Mouse (Mus musculus): Measurements from ENCODE around the gene Jam3.

- TF ChIP-seq EP300 (IDR thresholded peaks at IDR 0.05; ENCODE audit: low read depth): no peak
- no peak for TF ChIP-seq CTCF (IDR thresholded peaks at IDR 0.05; ENCODE audit: low read depth)
These were observed 33.1 kb downstream of the Jam3 start for GRCm38 (mm10) chr9:27122076-27122475.
